Mouse (Mus musculus) neural tube, embryonic 10.5 days (tissue): Measurements from ENCODE around the gene Calm1.

ENCODE experiments used
- DNase-seq: peaks from one replicate; pipeline ENCODE4 v3.0.0-alpha.2; 2017; ENCODE audit warnings: low spot score; ENCODE audit errors: extremely low spot score

Gene Calm1

DNA sequence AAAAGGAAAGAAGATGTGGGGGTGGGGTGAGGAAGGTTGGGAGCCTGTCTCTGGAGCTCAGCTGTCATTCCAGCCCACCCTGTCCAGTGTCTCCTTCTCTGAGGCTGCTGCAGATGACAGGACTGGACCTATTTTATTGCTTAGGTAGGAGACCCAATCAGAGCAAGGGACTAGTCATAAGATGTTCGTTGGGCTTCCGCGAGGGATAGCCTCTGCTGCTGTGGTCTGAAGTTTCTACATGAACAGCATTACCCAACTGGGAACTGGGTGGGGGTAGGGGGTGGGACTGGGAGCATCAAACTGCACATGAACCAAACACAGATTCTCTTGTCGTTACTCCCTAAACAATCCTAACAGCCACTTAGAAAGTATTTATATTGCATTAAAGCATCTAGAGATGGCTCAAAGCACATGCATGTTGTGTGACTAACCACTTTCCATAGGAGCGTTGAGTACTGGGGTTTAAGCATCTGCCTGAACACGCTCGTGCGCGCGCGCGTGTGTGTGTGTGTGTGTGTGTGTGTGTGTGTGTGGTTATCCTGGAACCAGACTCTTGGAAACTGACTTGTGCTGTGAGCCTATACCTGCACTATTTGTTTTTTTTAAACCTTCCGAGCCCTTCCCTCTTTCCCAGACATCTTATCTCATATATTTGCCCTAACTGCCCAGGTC lies 23.2 kb downstream of the Calm1 start:
- DNase-seq: no peak

DNA sequence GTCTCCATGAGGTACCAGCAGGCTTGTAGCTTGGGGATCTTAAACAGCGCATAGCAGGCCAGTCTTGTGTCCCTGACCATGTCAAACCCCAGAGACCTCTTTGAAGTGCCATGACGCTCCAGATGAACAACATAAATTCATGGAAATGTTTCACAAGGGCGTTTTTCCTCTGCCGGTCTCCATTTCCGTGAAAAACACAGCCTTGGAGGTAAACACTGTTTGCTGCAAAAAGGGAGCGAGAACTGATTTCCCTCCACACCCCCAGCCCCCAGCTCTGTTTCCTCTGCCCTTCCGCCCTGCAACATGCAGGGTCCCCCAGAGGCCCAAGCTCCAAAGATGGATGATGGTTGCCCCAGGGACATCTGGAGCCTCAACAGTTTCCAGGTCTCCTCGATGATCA lies 24.3 kb downstream of the Calm1 start:
- no peak for DNase-seq

DNA sequence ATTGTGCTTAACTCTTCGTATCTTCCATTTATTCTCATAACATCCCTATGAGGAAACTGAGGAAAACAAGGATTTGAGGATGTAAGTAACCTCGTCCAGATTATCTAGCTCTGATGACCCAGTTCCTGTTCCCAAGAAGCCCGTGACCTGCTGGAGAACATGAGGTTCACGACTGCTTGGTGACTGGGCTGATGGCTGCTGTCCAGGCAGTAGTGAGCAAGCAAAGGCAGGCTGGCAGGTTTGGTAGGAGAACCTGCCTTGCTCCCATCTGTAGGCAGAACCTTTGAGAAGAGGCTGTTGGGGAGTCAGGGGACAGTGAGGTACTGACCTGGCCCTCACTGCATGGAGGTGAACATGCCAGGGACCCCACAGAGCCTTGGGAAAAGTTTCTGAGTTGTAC lies 26.0 kb downstream of the Calm1 start:
- no peak for DNase-seq

GRCm38 (mm10) chr12:100226073-100226472 lies 26.8 kb downstream of the Calm1 start:
- no peak for DNase-seq

DNA sequence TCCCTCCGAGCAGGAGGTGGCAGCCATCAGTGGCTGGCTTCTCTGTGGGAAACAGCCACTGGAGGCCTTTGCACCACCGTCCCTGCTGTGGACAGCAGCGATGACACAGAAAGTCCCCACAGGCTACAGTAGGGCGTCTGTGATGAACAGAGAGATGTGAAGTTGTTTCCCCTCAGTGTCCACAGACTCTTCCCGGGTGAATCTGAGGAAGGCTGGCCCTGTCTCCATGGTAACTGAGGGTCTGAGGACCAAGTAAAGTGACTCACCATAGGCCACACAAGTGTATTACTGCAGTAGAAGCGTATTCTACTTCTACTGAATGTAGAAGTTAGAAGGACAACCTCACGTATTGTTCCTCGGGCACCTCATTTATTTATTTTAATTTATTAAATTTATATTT lies 27.4 kb downstream of the Calm1 start:
- no peak for DNase-seq

DNA sequence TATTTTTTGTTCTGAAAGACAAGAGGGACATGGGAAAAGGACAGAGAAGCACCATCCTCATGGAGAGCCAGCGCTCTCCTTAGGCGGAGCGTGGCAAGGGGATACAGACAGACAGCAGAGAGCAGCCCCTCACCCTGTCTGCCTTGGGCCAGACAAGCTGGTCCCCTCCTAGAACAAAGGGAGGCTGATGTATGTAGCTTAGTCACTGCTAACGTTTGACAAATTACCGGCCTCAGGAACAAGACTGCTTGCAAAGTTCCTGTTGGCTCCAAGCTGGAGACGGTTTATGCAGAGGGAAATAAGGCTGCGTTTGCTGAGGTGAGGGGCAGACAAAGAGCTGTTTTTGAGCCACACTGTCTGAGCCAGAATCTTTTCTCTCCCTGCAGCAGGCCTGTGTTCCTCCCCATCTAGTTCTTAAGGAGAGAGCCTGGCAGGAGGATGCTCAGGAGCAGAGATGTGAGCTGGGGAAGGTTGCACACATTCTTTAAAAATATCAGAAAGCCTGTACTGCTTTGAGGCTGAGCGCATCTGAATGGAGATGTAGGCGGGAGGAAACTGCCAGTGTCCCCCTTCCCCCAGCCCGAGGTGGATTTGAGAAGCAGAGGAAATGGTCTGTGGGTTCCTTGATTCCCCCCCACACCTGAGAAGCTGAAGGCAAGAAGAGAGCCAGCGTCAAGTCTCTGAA lies 28.9 kb downstream of the Calm1 start:
- peak; percentile 33 for DNase-seq

- no peak for DNase-seq
Measured at GRCm38 (mm10) chr12:100234201-100234600, 35.0 kb downstream of the Calm1 start.

- no peak for DNase-seq
Measured at GRCm38 (mm10) chr12:100234919-100235318, 35.7 kb downstream of the Calm1 start.

- no peak for DNase-seq
Measured at GRCm38 (mm10) chr12:100235423-100235822, 36.2 kb downstream of the Calm1 start.

GRCm38 (mm10) chr12:100239404-100239803 lies 40.2 kb downstream of the Calm1 start:
- DNase-seq: no peak

DNA sequence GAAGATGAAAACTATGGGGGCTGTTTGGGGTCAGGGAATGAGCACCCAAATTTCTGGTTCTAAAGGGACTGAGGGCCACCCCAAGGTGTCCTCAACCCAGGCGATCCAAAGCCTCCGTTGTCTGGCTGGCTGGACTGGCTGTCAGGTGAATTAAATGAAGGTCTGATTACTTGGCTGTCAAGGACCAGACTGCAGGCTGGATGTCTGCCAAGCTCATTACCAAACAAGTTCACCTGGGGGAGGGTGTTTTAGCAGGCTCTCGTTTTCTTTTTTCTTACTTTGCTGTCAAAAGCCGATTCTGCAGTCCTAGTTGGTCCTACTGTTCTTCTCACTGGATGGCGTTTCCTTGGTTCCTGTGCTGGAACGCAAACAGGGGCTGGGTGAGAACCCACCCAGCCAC lies 40.6 kb downstream of the Calm1 start:
- DNase-seq: no peak

- peak; percentile 75 for DNase-seq
Measured at GRCm38 (mm10) chr12:100241911-100242796, 42.9 kb downstream of the Calm1 start.

DNA sequence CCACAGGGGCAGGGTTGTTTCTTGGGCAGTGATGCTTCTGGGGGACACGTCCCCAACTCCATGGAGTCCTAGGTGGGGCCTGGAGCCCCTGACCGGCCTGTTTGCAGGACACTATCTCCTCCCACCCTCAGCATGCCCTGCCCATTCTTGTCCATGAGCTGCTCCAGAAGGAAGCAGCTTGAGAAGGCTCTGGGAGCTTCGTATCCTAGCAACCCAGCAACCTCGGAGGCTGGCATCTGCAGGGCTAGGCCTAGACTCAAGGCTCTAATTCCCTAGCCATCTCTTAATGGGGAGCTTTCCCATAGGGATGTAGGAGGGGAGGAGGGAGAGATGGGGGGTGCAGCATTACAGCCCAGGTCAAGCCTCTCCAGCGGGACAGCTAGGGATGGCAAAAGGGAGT lies 45.3 kb downstream of the Calm1 start:
- DNase-seq: no peak

- no peak for DNase-seq
Measured at GRCm38 (mm10) chr12:100249170-100249569, 49.9 kb downstream of the Calm1 start.

DNA sequence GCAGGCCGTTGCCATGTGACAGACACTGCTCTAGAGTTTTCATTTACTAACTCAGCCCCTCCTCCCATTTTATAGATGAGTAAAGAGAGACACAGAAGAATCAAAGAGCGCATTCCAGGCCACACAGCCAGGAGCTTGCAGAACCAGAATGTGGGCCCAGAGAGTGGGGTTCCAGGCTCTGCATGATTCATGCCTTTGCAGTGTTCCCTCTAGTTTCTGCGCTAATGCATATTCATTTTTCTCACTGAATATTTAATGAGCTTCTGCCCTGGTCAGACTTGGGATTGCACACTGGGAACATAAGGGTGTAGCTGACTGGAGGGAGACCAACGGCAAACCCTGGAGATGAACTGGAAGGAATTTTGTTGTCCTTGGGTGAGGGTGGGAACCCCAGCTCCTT lies 55.2 kb downstream of the Calm1 start:
- DNase-seq: no peak

- DNase-seq: no peak
Measured at GRCm38 (mm10) chr12:100255441-100255949, 56.3 kb downstream of the Calm1 start.

DNA sequence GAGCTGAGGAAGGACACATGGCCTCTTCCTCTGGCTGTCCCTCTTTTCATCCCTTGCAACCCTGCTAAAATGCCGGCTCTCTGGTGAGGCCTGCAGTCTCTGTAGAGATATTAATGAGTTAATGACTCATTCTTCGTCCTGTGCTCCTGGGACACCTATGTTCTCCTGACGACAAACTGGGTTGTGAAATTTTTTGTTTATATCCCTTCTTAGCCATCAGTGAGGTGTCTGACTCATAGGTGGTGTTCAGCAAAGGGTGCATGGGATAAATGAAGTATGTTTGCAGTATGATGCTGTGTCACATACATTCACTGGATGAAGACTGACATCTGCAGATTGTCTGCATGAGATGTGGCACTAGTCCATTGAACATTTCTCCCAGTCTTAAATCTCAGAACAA lies 58.5 kb downstream of the Calm1 start:
- DNase-seq: no peak
